Mouse (Mus musculus) right cerebral cortex, adult 18-20 months (tissue): ENCODE results near the gene Spata5.

ENCODE experiments used
- DNase-seq: peaks from one replicate; pipeline ENCODE4 v3.0.0; 2022; ENCODE audit warnings: mixed read lengths

Spata5 gene

DNA sequence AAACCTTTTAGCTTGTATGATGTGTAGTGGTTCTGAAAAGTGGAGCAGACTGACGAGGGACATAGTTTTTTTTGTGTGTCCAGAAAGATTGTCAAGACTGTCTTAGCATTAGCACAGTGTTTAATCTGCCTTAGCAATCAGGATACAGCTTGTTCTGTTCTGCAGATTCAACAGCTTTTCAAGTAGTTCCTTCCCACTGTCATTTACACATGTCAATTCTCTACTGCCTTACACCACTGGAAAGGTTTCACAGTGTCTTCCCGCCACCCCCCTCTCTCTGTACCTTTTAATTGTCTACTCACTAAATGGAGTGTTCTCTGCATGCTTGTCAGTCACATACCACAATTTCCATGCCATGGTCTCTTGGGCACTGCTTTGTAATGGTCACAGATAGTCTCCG lies 1.5 kb downstream of the Spata5 start:
- DNase-seq, result no peak

DNA sequence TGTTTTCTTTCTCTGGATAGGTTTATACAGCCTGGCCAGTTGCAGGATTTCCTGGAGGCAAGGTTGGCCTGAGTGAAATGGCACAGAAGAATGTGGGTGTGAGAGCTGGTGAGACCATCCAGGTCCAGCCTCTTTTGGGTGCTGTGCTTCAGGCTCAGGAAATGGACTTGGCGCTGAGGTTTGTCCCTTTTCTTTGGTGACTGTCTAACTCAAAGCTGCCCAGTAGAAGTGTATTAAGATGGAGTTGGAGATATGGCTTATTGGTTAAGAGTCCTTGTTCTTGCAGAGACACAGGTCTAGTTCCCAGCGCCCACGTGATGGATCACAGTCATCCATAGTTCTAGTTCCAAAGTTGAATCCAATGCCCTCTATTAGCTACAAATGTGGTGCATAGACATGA lies 6.4 kb downstream of the Spata5 start:
- DNase-seq, result no peak

DNA sequence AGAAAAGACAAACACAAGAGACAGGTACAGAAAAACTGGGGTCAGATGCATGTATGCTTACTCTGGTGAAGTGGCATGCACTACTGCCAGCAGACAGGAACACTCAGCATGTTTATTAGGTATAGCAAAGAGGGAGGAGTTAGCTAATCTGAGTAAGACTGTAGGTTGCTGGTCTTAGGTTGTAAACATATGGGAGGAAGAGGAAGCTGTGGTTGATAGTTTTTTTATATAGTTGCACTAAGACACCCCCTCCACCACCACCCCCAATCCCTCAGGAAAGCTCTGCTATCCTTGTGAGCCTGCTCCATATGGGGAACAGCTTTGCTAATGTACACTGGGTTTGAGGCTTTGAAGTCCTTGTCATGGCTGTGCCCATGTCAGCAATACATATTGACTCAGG lies 10.7 kb downstream of the Spata5 start:
- DNase-seq, result no peak

DNA sequence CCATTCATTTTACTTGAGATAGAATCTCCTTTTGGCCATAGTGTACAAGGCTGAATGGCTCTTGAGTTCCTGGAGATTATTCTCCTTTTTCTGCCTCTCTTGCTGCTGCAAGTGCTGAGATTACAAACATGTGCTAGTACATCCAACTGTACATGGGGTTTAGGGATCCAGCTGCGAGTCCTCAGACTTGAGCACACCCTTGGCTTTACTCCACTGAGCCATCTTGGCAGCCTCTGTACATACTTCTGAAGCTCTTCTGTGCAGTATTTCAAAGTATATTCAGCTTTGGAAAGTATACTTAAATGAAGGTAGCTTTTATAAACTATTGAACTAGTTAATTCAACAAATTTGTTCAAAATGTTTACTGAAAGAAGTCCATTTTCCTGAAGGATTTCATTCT lies 20.1 kb downstream of the Spata5 start:
- no peak for DNase-seq

DNA sequence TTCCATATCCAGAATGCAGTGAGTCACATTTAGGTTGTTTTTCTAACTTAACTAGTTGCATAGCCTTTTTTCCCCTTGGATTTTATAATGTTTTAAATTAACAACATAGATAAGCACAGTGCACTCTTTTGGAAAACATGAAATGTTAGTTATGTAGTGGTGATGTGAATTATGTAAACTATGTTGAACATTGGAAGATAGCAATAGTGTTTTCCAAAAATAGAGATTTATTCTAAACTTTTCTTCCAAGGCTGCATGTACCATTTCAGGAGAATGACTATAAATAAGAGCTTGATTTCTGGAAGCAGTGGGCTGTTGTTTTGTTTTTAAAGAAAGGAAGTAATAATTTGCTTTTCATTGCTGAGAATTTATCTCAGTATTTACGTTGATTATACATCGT lies 23.7 kb downstream of the Spata5 start:
- DNase-seq, result no peak

DNA sequence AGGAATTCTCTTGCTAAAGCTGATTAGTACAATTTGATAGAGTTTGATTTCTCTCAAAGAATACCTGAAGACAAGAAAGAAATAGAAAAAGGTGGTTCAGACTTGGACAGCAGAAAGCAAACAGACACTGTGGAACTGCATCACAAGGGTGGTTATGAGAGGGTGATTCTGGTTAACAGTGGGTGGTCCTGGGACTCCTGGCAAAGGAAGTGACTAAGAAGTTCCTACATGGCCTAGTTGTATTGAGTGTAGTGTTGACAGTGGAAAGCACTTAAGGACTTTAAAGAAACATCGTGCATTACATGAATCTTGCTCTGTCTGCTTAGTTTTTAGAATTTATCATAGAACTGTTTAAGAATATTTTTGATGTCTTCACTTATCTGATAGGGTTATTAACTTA lies 36.3 kb downstream of the Spata5 start:
- DNase-seq, result no peak

DNA sequence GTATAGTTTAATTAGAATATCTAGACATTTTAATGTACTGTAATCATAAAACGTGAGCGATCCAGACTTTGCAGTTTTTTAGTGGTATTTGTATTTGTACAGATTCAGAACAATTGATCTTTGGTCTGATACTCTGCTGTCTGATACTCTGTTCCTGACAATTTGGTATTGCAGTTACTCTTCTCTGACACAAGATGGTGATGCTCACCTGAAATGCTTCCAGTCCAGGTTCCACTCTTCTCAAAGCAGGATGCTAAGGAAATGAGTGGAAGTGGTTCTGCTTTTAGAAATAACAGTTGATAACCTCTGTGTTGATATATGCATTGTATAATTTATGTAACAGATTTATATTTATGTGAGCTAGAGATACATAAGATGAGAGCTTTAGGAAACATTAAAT lies 48.5 kb downstream of the Spata5 start:
- no peak for DNase-seq

DNA sequence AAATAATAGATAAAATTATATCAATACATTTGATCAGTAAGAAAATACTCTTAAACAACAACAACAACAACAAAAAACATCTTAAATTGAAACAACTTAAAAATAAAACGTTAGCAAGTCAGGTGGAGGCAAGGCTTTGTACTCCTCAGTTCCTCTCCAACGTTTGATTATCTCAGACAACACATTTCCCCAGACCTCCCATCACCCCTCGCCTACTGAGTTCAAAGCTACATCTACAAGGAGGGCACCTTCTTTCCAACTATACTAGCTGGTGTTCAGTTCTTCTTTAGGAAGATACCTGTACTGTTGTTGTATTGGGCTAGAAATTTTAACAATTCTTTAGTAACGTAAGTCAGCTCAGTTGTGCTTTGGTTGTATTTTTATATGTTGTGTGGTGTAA lies 49.7 kb downstream of the Spata5 start:
- no peak for DNase-seq

DNA sequence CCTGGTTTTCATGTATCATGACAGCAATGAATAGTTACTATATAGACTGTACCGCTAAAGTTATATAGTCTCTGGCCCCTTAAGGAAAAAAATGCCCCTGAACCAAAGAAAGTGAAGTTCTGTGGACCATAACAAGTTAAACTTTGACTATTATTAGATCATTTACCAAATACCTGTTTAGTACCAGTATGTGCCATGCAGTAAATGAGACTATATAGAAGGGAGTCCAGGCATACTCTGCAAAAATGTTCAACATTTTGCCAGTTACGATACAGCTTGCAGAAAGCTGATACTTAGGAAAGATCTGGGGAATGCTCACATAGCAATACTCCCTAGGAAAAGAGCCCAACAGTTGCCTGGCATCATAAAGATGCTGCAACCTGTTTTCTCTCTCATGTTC lies 51.2 kb downstream of the Spata5 start:
- DNase-seq, result no peak

DNA sequence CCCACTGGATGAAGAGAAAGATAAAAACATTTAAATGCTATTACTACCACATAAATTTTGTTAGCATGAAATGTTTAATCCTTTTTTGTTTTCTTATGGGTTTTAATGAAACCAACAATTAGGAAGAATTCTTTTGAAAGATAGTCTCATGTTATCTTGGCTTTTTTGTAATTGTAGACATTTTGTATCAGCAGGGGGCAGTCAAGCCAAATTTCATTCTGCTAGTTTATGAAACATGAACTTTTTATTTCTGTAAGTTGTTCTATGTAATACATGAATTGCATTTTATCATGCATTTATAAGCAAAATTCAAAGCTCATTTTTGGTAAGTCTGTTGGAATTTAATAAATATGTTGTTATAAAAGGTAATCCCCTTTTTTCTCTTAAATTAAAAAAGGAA lies 52.8 kb downstream of the Spata5 start:
- no peak for DNase-seq

DNA sequence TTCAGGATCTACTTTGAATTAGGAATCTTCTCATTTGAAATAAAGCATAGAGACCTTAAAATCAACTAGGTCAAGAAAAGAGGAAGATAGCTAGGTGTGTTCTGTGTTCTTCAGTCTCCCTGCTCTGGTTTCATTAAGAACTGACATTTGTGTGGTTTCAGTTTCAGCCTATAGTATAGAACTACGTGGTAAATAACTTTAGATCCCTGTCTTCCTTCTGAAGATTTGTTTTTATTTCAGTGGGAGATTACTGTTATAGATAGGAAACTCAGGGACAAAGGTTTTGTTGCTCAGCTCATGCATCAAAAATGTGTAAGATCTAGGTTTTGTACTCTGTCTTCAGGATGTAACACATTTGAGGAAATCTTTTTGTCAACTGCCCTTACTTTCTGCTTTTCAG lies 56.8 kb downstream of the Spata5 start:
- DNase-seq, result no peak

DNA sequence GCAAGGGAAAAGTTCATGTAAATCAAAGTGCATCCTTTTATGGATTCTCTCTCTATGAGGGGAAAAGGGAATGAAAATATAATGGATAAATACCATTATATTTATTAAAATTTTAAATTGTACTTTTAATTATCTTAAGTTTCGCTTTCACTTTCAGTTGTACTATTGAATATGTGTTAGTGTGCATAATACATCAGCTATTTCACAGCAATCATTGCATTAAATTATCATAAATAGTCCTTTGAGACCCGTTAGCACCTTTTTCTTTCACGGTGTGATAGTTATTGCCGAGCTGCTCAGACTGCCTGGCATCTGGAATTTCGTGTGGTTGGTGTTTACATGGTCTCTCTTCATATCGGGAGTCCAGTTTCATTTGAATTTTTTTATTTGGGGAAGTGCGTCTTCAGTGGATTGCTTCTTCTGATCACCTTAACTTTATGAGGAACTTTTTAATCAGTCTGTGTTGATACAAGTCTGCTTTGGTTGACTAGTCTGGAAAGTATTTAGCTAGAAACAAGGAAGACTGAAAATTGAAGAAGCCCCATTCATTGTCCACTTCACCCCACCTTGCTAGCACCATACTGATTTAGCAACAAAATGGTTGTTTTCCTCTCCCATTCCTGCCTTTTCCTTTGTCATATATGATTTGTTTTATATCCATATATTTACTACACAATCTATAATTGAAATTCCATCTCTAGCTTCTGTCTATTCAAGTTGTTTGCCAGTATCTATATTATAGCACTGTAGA lies 57.9 kb downstream of the Spata5 start:
- DNase-seq, result no peak

DNA sequence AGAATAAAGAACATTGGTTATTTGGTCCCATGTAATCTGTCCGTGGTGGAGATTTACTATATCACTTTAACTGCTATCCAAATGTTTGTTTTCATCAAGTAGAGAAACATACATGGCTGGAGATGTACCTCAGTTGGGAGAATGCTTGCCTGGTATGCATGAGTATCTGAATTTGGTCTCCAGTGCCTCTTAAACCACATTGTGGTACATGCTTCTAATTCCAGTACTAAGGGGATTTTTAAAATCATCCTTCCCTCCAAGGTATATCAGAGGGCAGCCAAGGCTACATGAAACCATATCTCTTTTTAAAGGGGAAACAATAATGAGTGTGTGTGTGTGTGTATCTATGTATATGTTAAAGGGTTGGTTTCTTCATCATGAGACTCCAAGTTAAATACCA lies 60.1 kb downstream of the Spata5 start:
- DNase-seq, result no peak

DNA sequence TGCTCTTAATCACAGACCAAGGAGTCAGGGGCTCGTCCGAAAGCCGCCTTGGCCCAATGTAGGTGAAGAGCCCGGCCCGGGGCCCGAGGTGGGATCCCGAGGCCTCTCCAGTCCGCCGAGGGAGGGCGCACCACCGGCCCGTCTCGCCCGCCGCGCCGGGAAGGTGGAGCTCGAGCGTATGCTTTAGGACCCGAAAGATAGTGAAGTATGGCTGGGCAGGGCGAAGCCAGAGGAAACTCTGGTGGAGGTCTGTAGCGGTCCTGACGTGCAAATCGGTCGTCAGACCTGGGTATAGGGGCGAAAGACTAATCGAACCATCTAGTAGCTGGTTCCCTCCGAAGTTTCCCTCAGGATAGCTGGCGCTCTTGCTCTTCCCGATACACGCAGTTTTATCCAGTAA lies 61.6 kb downstream of the Spata5 start:
- no peak for DNase-seq

DNA sequence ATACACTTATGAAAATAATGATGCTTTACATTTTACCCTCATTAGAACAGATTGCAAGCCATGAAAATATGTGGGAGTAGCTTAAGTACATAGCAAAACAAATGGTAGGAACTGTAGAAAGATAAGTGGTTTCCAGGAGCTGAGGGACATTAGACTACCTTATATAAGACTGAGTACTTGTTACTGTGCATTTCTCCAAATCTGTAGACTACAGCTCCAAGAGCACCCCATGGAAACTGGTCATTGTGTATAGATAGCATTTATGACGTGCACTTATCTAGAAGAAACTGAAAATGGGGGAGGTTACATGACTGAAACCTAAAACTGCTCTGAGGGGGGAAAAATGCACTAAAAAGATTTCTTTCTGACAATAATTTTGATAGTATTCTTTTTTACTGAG lies 63.0 kb downstream of the Spata5 start:
- no peak for DNase-seq

DNA sequence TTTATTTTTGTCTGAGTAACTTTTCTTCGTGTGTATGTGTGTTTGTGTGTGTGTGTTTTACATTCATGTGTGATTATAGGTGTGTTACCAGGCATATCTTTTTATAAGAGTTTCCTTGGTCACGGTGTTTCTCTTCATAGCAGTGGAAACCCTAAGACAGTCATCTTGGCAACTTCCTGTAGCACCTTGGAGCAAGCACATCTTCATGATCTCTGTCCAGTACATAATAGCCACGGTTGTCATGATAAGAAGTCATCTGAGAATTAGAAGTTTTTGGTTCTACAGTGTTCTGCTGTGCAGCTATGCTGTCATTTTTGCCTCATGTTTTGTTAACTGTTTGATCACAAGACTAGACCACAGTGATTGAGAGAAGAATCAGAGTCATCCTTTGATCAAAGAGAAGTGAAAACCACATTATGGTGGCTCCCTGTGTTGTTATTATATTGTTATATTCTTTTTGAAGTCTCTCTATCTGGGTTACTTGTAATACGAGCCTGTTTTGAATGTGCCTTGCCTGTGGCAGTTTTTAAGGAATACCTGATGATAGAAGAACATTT lies 64.1 kb downstream of the Spata5 start:
- no peak for DNase-seq

DNA sequence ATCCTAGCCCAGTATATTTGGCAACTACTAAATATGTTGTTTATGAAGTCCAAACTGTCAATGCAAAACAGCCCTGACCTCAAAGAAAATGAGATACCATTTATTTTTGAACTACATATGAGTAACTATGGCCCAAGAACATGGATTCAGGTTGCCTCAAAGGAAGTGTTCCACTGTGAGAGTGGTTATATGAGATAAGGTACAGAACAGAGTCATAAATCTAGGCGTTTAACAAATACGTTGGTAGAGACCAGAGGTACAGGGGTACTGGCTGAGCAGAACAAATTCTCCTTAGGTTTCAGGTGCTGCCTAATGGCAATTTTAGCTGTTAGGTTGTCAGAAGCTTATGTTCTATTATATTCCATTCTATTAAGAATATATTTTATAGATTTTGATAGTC lies 67.9 kb downstream of the Spata5 start:
- no peak for DNase-seq

DNA sequence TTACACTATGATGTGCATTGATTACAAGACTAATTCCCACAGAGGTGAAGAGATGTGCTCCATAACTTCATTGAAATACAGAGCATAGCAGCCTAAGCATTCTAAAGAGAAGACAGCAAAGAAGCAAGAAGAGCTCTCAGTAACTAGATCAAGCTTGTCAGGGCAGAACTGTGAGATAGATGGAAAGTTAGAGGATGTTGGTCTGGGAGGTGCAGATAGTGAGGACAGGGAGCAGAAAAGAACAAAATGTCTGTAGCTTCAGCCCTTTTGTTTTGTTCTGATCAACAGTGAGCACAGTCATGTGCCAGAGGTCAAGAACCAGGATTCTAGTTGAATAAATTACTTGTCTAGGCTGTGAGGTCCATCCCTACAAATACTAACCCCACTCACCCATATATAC lies 68.5 kb downstream of the Spata5 start:
- DNase-seq, result no peak

DNA sequence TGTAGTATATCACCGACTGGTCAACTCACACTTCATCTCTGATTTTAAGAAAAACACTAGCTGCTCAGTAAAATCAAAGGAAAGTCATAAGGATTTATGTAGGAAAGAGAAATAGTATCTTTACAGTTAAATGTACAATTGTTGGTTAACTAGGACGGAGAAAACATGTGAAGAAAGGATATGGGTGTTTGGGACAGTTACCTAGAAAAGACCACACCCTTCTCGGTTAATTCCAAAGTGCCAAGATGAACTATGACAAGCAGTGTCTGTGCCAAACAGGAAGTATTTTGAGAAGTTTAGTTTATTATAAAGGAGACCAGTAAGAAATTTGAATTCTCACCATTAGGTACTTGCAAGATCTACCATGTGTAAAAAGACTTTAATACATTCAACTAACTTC lies 70.3 kb downstream of the Spata5 start:
- no peak for DNase-seq

DNA sequence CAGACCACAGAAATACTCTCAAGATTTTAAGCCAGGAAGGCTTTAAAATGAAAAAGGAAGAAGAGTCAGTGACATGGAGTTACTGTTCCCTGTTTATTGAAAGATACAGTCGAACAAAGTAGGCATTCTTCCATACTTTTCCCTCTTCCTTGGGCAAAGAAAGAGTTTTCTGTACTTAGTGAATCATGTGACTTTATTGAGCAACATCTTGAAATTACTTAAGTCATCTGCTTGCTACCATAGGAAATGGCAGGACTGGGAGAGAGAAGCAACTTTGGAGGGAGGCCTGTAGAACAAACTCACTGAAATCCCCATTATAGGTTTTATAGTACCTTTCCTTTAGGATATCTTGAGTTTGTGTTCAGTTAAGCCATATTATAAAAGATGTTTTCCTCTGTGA lies 81.2 kb downstream of the Spata5 start:
- DNase-seq, result no peak

DNA sequence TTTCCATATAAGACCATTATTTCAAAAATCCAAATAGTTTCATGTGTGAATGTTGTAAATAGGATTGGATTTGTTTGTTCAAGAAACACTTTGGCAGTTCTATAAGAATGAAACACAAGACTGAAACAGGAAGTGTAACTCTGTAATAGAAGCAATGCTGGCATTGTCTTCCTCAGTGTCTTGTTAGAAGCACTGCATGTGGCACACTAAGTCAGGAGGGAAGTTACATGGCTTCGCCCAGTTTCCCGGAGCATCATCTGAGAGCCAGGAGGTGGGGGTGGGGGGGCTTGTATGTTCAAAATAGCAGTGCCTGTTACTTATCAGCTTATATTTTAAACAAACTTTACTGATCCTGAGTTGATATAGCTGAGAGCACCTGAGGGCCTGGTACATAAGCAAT lies 82.9 kb downstream of the Spata5 start:
- no peak for DNase-seq

DNA sequence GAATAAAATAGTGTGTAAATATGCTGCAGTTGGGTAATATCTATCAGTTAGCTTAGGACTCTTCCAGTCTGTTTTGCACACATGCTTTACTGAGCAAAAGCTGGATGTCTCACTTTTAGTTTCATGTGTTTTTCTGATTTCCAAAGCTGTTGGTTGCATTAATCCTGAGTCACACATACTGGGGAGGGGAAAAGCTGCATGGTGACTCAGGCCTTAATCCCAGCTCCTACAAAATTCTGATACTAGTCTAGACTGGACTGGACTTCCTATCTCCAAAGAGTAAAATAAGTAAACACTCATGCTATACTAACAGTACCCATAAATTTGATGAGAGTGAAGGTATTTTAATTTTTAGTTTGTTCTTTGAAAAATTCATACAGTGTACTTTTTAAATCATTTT lies 84.2 kb downstream of the Spata5 start:
- no peak for DNase-seq

DNA sequence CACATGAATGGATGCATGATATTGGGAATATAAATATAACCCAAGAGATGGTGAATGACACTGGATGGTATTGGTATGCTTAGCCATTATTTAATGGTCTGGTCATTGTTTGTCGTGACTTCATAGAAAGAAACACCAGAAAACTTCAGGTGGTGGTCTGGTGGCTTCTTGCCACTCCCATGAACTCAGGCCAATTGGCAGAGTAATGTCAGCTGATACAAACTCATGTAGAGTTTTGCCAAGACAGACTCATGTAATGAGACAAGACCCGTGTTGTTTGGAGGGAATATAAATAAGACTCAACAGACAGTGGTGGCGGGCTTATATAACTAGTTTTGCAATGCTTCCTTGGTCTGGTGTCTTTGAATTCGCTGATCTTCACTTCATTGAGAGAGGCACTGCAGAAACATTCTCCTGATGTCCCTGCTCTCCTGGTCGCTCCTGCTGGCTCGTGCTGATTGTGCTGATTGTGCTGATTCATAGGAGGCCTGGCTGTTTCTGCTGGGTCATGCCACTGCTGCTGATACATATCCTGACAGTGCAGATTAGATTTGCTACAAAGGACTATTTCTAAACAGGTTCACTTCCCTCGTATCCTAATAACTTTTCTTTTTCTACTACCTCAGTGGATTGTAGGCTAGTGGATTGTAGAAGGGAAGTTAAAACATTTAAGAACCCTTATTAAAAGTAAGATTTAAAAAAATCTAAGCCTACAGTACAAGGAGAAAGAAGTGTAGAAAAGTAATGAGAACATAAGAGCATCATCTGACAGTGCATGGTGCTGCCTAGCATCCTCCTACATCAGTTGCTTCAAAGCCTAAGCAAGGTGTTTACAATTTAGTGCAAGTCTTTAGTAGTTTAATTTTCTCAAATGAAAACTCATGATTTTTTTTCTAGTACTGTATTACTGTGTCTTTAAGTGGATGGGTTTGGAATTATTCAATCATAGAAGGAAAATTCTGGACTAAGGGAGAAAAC lies 90.6 kb downstream of the Spata5 start:
- DNase-seq, result no peak

DNA sequence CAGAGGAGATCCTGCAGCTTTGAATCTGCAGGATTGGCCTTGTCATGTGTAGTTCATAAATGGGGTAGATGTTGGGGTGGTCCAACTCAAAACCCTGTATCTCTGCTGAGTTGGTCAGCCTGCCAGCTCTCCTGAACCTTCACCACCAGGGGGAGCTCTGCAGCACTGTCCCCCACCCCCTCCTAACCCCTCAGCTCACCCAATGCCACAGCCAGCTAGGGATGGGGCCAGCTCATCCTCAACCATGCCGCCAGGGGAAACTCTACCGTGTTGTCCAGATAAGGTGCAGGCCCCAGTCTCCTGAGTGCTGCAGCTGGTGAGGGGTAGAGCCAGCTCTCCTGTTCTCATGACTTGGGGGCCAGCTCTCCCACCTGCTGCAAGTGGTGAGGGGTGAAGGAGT lies 95.8 kb downstream of the Spata5 start:
- DNase-seq, result peak; percentile 5
